Mouse (Mus musculus) neural tube, embryonic 15.5 days (tissue): ENCODE measurements around the gene Gm3233. TPM values are rescaled to one million over a fixed set of nuclear protein-coding genes. Genes with fewer than 3 reads are reported as not detected.
"Not testable (repeated sequence)": the region's sequence is repeated elsewhere in the genome, so short reads cannot be mapped to it uniquely, and the experiment has no call there.

Source experiments
- ATAC-seq: fragments of 200-750 bp; cut with Nextera tagmentation; 2 replicates; pipeline ENCODE4 v1.8.0; 2017; ENCODE audit warnings: mild to moderate bottlenecking, moderate TSS enrichment, moderate library complexity; ENCODE audit not compliant: low FRiP score
- H3K27ac ChIP-seq: fragments of 300-500 bp; sonication (generic); replicated peaks from 2 replicates; pipeline ENCODE4 v1.5.1; 2015; ENCODE audit warnings: mild to moderate bottlenecking, inconsistent platforms
- H3K27me3 ChIP-seq: fragments of 300-500 bp; sonication (generic); replicated peaks from 2 replicates; pipeline ENCODE4 v1.6.1; 2015; ENCODE audit warnings: inconsistent platforms
- H3K36me3 ChIP-seq: fragments of 300-500 bp; sonication (generic); 2 replicates; pipeline ENCODE4 v1.6.1; 2015; ENCODE audit warnings: inconsistent platforms
- H3K4me1 ChIP-seq: fragments of 300-500 bp; sonication (generic); 2 replicates; pipeline ENCODE4 v1.6.1; 2015; ENCODE audit warnings: inconsistent platforms
- H3K4me2 ChIP-seq: fragments of 300-500 bp; sonication (generic); 2 replicates; pipeline ENCODE4 v1.6.1; 2015; ENCODE audit warnings: inconsistent platforms, mild to moderate bottlenecking, moderate library complexity
- H3K4me3 ChIP-seq: fragments of 300-500 bp; sonication (generic); replicated peaks from 2 replicates; pipeline ENCODE4 v1.5.1; 2015; ENCODE audit warnings: mild to moderate bottlenecking, inconsistent platforms
- H3K9ac ChIP-seq: fragments of 300-500 bp; sonication (generic); replicated peaks from 2 replicates; pipeline ENCODE4 v1.6.1; 2015; ENCODE audit warnings: mild to moderate bottlenecking, inconsistent platforms
- H3K9me3 ChIP-seq: fragments of 300-500 bp; sonication (generic); replicated peaks from 2 replicates; pipeline ENCODE4 v1.6.1; 2016; ENCODE audit warnings: inconsistent platforms
- WGBS: fragments of 180-500 bp; shearing (Covaris S2); methylation state at CpG from one replicate; pipeline ENCODE4 v1.1.7; 2015; ENCODE audit warnings: mixed read lengths; 5-methylcytosine and 5-hydroxymethylcytosine counted together
- polyA plus RNA-seq: library from polyadenylated mRNA; unstranded; fragments of >200 nt; fragmentation: Nextera tagmentation; extraction: Ambion mirVana; gene quantifications from 2 replicates; pipeline ENCODE4 v1.2.1, GENCODE M21; 2015

Gm3233 gene
- polyA plus RNA-seq, 1 experiment from 2014 or later, result not detected

- H3K36me3 ChIP-seq, H3K4me1 ChIP-seq, H3K27me3 ChIP-seq, H3K4me3 ChIP-seq, ATAC-seq, H3K9me3 ChIP-seq, H3K27ac ChIP-seq, H3K4me2 ChIP-seq, H3K9ac ChIP-seq: not testable (repeated sequence)
- 57% methylated on average over 1 of the region's 1 CpGs for WGBS
Observed at GRCm38 (mm10) chr10:77771225-77771624, 11.7 kb upstream of the Gm3233 start, which contains the start of gene Gm3238. Gene Gm3238 (minus strand): TSS chr10:77771325.

GRCm38 (mm10) chr10:77769727-77770126 lies 10.2 kb upstream of the Gm3233 start:
- Histone ChIP-seq H3K4me1 (no peaks in the 10 kb centered on the region), H3K4me2 (no peak overlapping the region), H3K36me3 (no peaks in the 10 kb centered on the region), H3K9me3 (no peaks in the 10 kb centered on the region), H3K4me3 (no peak overlapping the region), H3K27ac (no peak overlapping the region), H3K27me3 (no peaks in the 10 kb centered on the region), H3K9ac (no peak overlapping the region)
- ATAC-seq, result no peak
- 95% methylated on average over 1 of the region's 1 CpGs for WGBS

- Histone ChIP-seq H3K4me1 (no peaks in the 10 kb centered on the region), H3K36me3 (no peaks in the 10 kb centered on the region), H3K27me3 (no peaks in the 10 kb centered on the region), H3K4me2 (no peak overlapping the region), H3K27ac (no peak overlapping the region), H3K4me3 (no peak overlapping the region), H3K9me3 (no peaks in the 10 kb centered on the region), H3K9ac (no peak overlapping the region)
- ATAC-seq, result no peak
Observed at GRCm38 (mm10) chr10:77753448-77753847, 6.0 kb downstream of the Gm3233 start.

- 68% methylated on average over 3 of the region's 3 CpGs for WGBS
- H3K27ac ChIP-seq, H3K4me1 ChIP-seq, H3K9me3 ChIP-seq, H3K9ac ChIP-seq, H3K4me3 ChIP-seq, ATAC-seq, H3K36me3 ChIP-seq, H3K4me2 ChIP-seq, H3K27me3 ChIP-seq: not testable (repeated sequence)
Observed at GRCm38 (mm10) chr10:77752312-77752711, 7.2 kb downstream of the Gm3233 start.

GRCm38 (mm10) chr10:77751254-77751653 lies 8.2 kb downstream of the Gm3233 start, which contains the start of gene Gm9736:
Gene Gm9736 (minus strand): TSS chr10:77751354.
- ATAC-seq, H3K9me3 ChIP-seq, H3K36me3 ChIP-seq, H3K27me3 ChIP-seq, H3K4me3 ChIP-seq, H3K27ac ChIP-seq, H3K4me2 ChIP-seq, H3K9ac ChIP-seq, H3K4me1 ChIP-seq: not testable (repeated sequence)
- 38% methylated on average over 1 of the region's 1 CpGs for WGBS

- H3K36me3 ChIP-seq, H3K9me3 ChIP-seq, ATAC-seq, H3K4me3 ChIP-seq, H3K4me2 ChIP-seq, H3K27me3 ChIP-seq, H3K27ac ChIP-seq, H3K9ac ChIP-seq, H3K4me1 ChIP-seq: not testable (repeated sequence)
- 82% methylated on average over 1 of the region's 1 CpGs for WGBS
Observed at GRCm38 (mm10) chr10:77750686-77751085, 8.8 kb downstream of the Gm3233 start.

- H3K36me3 ChIP-seq, H3K9ac ChIP-seq, H3K27me3 ChIP-seq, H3K27ac ChIP-seq, ATAC-seq, H3K4me3 ChIP-seq, H3K4me1 ChIP-seq, H3K4me2 ChIP-seq, H3K9me3 ChIP-seq: not testable (repeated sequence)
- 59% methylated on average over 5 of the region's 5 CpGs for WGBS
Observed at GRCm38 (mm10) chr10:77741924-77742688, 17.4 kb downstream of the Gm3233 start, which contains the start of gene Gm18596. Gene Gm18596 (minus strand): TSS chr10:77742638.

- no peak overlapping the region for H3K4me3 ChIP-seq
- no peak overlapping the region for H3K9ac ChIP-seq
- no peaks in the 10 kb centered on the region for H3K36me3 ChIP-seq
- H3K27me3 ChIP-seq, result no peaks in the 10 kb centered on the region
- WGBS, result 87% methylated on average over 4 of the region's 4 CpGs
- no peak for ATAC-seq
- H3K4me2 ChIP-seq, result no peak overlapping the region
- H3K9me3 ChIP-seq, result no peaks in the 10 kb centered on the region
- H3K27ac ChIP-seq, result no peak overlapping the region
- no peaks in the 10 kb centered on the region for H3K4me1 ChIP-seq
Observed at GRCm38 (mm10) chr10:77738929-77739328, 20.6 kb downstream of the Gm3233 start.

- H3K4me1 ChIP-seq, result no peaks in the 10 kb centered on the region
- no peak overlapping the region for H3K27ac ChIP-seq
- WGBS, result 90% methylated on average over 1 of the region's 1 CpGs
- no peaks in the 10 kb centered on the region for H3K36me3 ChIP-seq
- H3K9ac ChIP-seq, result no peak overlapping the region
- H3K4me2 ChIP-seq, result no peak overlapping the region
- no peak overlapping the region for H3K4me3 ChIP-seq
- ATAC-seq, result no peak
- no peaks in the 10 kb centered on the region for H3K27me3 ChIP-seq
- no peaks in the 10 kb centered on the region for H3K9me3 ChIP-seq
Observed at GRCm38 (mm10) chr10:77735928-77736327, 23.6 kb downstream of the Gm3233 start.

- Histone ChIP-seq H3K4me1 (no peaks in the 10 kb centered on the region), H3K9me3 (no peaks in the 10 kb centered on the region), H3K4me2 (no peak overlapping the region), H3K9ac (no peak overlapping the region), H3K36me3 (no peaks in the 10 kb centered on the region), H3K4me3 (no peak overlapping the region), H3K27ac (no peak overlapping the region), H3K27me3 (no peaks in the 10 kb centered on the region)
- 59% methylated on average over 4 of the region's 4 CpGs for whole genome bisulfite sequencing
- ATAC-seq, result no peak
Observed at GRCm38 (mm10) chr10:77729241-77729640, 30.2 kb downstream of the Gm3233 start.

GRCm38 (mm10) chr10:77728280-77728679 lies 31.2 kb downstream of the Gm3233 start:
- Histone ChIP-seq H3K9me3 (no peaks in the 10 kb centered on the region), H3K9ac (no peak overlapping the region), H3K4me2 (no peak overlapping the region), H3K36me3 (no peaks in the 10 kb centered on the region), H3K27ac (no peak overlapping the region), H3K4me3 (no peak overlapping the region), H3K27me3 (no peaks in the 10 kb centered on the region), H3K4me1 (no peaks in the 10 kb centered on the region)
- no peak for ATAC-seq
- 73% methylated on average over 4 of the region's 4 CpGs for WGBS

GRCm38 (mm10) chr10:77726186-77726585 lies 33.3 kb downstream of the Gm3233 start, which contains the start of gene Gm10100:
Gene Gm10100 (plus strand): TSS chr10:77726486.
- Histone ChIP-seq H3K27ac (no peak within 1 kb of the TSS), H3K4me2 (no peak within 1 kb of the TSS), H3K4me1 (no peaks in the 10 kb centered on the region), H3K4me3 (no peak within 1 kb of the TSS), H3K36me3 (no peaks in the 10 kb centered on the region), H3K9ac (no peak within 1 kb of the TSS), H3K9me3 (no peaks in the 10 kb centered on the region), H3K27me3 (no peaks in the 10 kb centered on the region)
- WGBS, result 51% methylated on average over 3 of the region's 3 CpGs
- ATAC-seq, result no peak
